Mouse (Mus musculus) stomach, postnatal 0 days (tissue): ENCODE measurements around the gene Ltb.

Experiments
- CTCF ChIP-seq: IDR thresholded peaks from 2 replicates; pipeline ENCODE4 v1.5.1; 2016; ENCODE audit warnings: antibody characterized with exemption, low read depth, mild to moderate bottlenecking, moderate library complexity
- EP300 ChIP-seq: optimal IDR thresholded peaks from 2 replicates; pipeline ENCODE3; 2016; ENCODE audit warnings: antibody characterized with exemption

DNA sequence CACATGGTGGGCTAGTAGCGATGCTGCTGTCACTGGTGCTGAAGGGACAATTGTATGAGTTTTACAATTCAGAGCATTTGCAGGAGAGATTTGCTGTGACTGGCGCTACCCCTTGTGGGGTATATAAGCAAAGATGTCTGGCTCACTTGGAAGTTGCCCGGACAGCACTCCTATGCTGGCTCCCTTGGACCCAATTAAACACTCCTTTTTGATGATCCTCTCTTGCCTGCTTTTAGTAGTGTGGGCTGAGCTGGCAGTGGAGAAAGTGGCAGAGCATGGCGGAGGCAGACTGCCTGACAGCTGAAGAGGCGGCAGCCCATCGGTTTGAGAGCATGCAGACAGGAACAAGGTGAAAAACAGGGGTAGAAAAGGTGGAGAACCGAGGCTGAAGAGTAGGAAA, 26.4 kb upstream of the Ltb start:
- TF ChIP-seq CTCF (no peak), EP300 (no peak)
